Mouse (Mus musculus): ENCODE results near the gene Wrap73.

The Wrap73 gene

GRCm38 (mm10) chr4:154186002-154186537 is 43.9 kb downstream of the Wrap73 start:
- DNase-seq, result no peak

- no peak for DNase-seq
Measured at GRCm38 (mm10) chr4:154188948-154189347, 46.8 kb downstream of the Wrap73 start.

GRCm38 (mm10) chr4:154197961-154198360 is 55.8 kb downstream of the Wrap73 start:
- DNase-seq, result no peak

GRCm38 (mm10) chr4:154198377-154198961 is 56.3 kb downstream of the Wrap73 start:
- no peak for DNase-seq

- DNase-seq, result no peak
Measured at GRCm38 (mm10) chr4:154201511-154201910, 59.3 kb downstream of the Wrap73 start.

- no peak for DNase-seq
Measured at GRCm38 (mm10) chr4:154204532-154204931, 62.4 kb downstream of the Wrap73 start.

GRCm38 (mm10) chr4:154205392-154205791 is 63.2 kb downstream of the Wrap73 start:
- no peak for DNase-seq

GRCm38 (mm10) chr4:154207261-154207660 is 65.1 kb downstream of the Wrap73 start:
- DNase-seq, result peak; percentile 46

GRCm38 (mm10) chr4:154209054-154209453 is 66.9 kb downstream of the Wrap73 start:
- no peak for DNase-seq

- no peak for DNase-seq
Measured at GRCm38 (mm10) chr4:154209825-154210224, 67.7 kb downstream of the Wrap73 start.

GRCm38 (mm10) chr4:154211459-154211858 is 69.3 kb downstream of the Wrap73 start:
- DNase-seq, result no peak

- no peak for DNase-seq
Measured at GRCm38 (mm10) chr4:154213586-154213985, 71.4 kb downstream of the Wrap73 start.

GRCm38 (mm10) chr4:154214075-154214474 is 71.9 kb downstream of the Wrap73 start:
- DNase-seq, result no peak

Measured in thymus, postnatal 25 days (tissue).